Mouse (Mus musculus): ENCODE data around the gene Rab4a.

DNA sequence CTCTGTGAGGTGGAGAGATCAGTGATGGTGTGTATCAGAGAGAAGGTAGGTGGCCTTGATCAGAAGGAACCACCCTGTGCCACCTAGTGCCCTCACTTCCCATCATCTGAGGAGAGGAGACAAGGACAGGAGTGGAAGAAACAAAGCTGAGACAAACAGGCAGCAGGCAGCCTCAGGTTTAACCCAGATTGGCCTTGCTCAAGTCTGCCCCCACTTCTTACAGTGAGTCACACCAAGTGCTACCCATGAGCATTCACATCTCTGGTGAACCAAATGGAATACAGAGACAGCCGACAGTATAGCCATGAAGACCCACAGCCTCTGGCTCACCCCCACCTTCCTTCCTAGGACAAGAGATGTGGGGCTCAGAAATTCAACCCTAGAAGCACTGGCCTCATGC is 46.9 kb upstream of the Rab4a start:
- TF ChIP-seq POLR2A (IDR thresholded peaks at IDR 0.05; ENCODE audit: control insufficient read depth, low read depth, low read length) (no peak), CTCF (IDR thresholded peaks at IDR 0.05; ENCODE audit: control insufficient read depth, insufficient read depth, insufficient replicate concordance, low read depth, low read length) (no peak)
